Mouse (Mus musculus): ENCODE results near the gene Prdx5. TPM values are rescaled to one million over a fixed set of nuclear protein-coding genes. Genes with fewer than 3 reads are reported as not detected.

Prdx5 gene
- polyA plus RNA-seq, 1 experiment = 180 TPM

GRCm38 (mm10) chr19:6922901-6923735 is 13.2 kb upstream of the Prdx5 start:
- 79% methylated on average over 6 of the region's 6 CpGs for WGBS
- peaks cover 36% of the 10 kb centered on the region for H3K27me3 ChIP-seq (ENCODE audit: control insufficient read depth, insufficient read depth, low read length)
- peak overlapping the region; percentile 82 for H3K27ac ChIP-seq (ENCODE audit: insufficient read depth, low read depth, low read length)
- no peak overlapping the region for H3K4me3 ChIP-seq (ENCODE audit: low read depth, low read length)
- TF ChIP-seq CTCF (IDR thresholded peaks at IDR 0.05; ENCODE audit: extremely low read depth, insufficient read length, insufficient replicate concordance, low read depth, low read length) (no peak), POLR2A (IDR thresholded peaks at IDR 0.05; ENCODE audit: low read depth, low read length) (no peak)
- H3K36me3 ChIP-seq (ENCODE audit: control insufficient read depth, insufficient read depth, low read length) = peaks cover 8% of the 10 kb centered on the region
- peaks cover 21% of the 10 kb centered on the region for H3K4me1 ChIP-seq (ENCODE audit: control insufficient read depth, insufficient read depth, insufficient read length, low read length)

DNA sequence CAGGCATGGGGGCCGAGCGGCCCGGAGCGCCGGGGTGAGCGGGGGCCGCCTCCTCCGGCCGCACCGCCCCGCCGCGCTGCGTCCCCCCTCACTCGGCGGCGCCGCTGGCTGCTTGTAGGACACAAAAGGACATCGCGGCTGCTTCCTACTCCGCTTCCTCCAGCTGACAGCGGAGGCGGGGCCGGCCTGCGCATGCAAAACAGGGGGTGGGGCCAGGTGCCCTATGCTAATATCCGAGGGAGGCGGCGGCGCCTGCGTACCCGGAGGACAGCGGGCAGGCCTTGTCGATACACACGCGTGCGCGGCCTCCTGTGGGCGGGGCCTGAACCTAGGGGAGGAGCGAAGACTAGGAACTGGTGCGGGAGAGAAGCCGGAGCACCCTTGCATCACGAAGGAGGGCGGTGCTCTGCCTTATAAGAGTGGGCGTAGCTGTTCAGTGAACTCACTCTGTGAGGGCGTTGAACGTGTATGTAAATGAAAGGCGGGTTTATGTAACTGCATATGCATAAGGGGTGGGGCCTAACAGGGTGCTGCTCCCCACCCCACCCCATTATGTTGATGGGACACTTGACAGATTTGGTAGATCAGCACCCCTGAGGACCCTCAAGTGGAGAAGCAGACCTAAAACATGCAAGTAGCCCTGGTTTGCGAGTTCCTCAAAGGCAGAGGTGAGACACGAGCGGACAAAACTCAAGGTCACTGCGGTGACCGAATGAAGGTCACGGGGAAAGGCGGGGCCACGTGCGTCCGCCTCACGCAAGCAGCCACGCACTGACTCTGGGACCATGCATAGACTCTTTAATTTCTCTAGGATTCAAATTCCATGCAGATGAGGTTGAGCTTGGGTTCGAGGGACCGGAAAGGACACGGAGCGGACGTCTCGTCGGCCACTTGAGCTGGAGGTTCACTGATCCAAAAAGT is 12.0 kb upstream of the Prdx5 start, which contains the start of gene Esrra:
Esrra (minus strand) TSS at position 167 of the 921 bp plus-strand sequence.
- Histone ChIP-seq H3K4me3 (ENCODE audit: low read depth, low read length) (peak within 1 kb of the TSS; percentile 84), H3K27me3 (ENCODE audit: control insufficient read depth, insufficient read depth, low read length) (peaks cover 24% of the 10 kb centered on the region), H3K4me1 (ENCODE audit: control insufficient read depth, insufficient read depth, insufficient read length, low read length) (peaks cover 21% of the 10 kb centered on the region), H3K27ac (ENCODE audit: insufficient read depth, low read depth, low read length) (peak within 1 kb of the TSS; percentile 94), H3K36me3 (ENCODE audit: control insufficient read depth, insufficient read depth, low read length) (peaks cover 11% of the 10 kb centered on the region)
- TF ChIP-seq POLR2A (IDR thresholded peaks at IDR 0.05; ENCODE audit: low read depth, low read length) (peak; percentile 97), CTCF (IDR thresholded peaks at IDR 0.05; ENCODE audit: extremely low read depth, insufficient read length, insufficient replicate concordance, low read depth, low read length) (no peak)
- WGBS = under 1% methylated on average over 65 of the region's 66 CpGs

DNA sequence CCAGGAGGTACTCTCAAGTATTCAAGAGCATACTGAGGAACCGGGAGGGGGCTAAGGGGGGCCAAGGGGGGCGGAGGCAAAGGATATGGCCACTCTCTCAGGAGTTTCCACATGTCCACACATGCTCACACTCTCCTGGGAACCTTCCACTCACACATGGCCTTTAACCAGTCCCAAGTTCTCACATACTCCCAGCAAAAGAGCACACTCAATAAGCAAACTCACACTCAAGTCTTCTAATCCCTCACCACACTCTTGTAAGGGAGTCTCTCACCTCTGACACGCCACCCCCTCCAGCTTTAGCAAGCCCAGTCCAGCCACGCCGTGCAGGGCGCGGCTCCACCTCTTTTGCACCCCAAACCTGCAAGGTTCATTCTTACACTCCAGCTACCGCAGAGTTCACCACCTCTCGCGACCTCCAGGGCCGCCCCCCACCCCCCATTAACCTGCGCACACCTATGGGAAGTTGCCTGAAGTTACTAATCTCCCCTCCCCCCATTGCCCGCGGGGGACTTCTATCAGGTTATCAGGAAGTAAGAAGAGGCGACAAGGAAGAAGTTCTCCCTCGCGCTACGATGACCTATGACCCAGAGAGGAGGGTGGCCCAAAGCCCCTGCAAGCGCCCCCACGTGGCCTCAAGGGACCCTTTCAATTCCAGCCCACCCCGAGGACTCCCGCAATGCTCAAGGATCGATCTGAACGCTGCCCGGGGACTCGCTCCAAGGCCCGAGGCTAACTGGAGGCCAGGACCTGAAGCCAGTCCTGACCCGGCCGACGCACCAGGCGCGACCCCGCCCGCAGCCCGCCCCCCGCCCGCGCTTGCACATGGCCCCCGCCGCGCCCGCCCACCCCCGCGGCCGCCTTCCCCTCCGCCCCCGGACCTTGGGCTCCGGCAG is 11.1 kb upstream of the Prdx5 start:
- Histone ChIP-seq H3K27ac (ENCODE audit: insufficient read depth, low read depth, low read length) (peak overlapping the region; percentile 94), H3K4me1 (ENCODE audit: control insufficient read depth, insufficient read depth, insufficient read length, low read length) (peaks cover 25% of the 10 kb centered on the region), H3K4me3 (ENCODE audit: low read depth, low read length) (peak overlapping the region; percentile 84), H3K27me3 (ENCODE audit: control insufficient read depth, insufficient read depth, low read length) (peaks cover 15% of the 10 kb centered on the region), H3K36me3 (ENCODE audit: control insufficient read depth, insufficient read depth, low read length) (peaks cover 19% of the 10 kb centered on the region)
- WGBS = under 1% methylated on average over 48 of the region's 48 CpGs
- TF ChIP-seq POLR2A (IDR thresholded peaks at IDR 0.05; ENCODE audit: low read depth, low read length) (no peak), CTCF (IDR thresholded peaks at IDR 0.05; ENCODE audit: extremely low read depth, insufficient read length, insufficient replicate concordance, low read depth, low read length) (no peak)

DNA sequence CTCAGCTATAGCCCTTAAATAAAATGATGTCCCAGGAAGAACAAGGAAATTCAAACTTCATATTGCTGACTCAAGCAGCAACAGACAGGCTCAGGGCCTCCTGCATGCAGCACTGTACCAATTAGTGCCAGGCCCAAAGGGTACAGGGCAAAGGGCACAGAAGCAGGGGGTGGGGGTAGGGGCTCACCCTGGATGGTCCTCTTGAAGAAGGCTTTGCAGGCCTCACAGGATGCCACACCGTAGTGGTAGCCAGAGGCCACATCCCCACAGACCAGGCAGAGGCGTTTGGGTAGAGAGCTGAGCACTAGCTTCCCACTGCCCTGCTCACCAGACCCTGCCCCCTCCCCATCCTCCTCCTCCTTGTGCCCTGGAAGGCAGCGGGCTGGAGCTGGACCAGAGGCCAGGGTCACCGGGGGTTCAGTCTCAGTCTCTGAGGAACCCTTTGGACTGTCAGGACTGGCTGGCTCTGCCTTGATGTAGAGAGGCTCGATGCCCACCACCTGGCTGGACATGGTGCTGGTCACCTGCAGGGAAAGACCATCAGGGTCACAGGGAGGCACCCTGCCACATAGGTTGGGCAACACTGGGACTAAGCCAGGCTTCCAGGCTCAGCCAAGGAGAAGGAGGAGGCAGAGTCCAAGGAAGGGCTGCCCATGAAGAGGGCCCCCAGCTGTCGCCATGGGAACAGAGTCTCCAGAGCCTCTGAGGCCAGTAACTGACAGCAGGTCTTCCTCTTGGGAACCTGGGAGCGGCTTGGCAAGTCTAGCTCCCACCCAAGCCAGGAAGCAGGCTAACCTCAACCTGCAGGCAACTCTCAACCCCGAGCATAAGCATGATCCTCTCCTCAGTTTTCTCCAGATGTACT is 10.2 kb upstream of the Prdx5 start:
- 13% methylated on average over 8 of the region's 8 CpGs for whole genome bisulfite sequencing
- Histone ChIP-seq H3K27me3 (ENCODE audit: control insufficient read depth, insufficient read depth, low read length) (peaks cover 6% of the 10 kb centered on the region), H3K27ac (ENCODE audit: insufficient read depth, low read depth, low read length) (peak overlapping the region; percentile 79), H3K4me3 (ENCODE audit: low read depth, low read length) (peak overlapping the region; percentile 84), H3K4me1 (ENCODE audit: control insufficient read depth, insufficient read depth, insufficient read length, low read length) (peaks cover 25% of the 10 kb centered on the region), H3K36me3 (ENCODE audit: control insufficient read depth, insufficient read depth, low read length) (peaks cover 19% of the 10 kb centered on the region)
- TF ChIP-seq CTCF (IDR thresholded peaks at IDR 0.05; ENCODE audit: extremely low read depth, insufficient read length, insufficient replicate concordance, low read depth, low read length) (no peak), POLR2A (IDR thresholded peaks at IDR 0.05; ENCODE audit: low read depth, low read length) (peak; percentile 22; the same call in 1 of the 2 replicates)

DNA sequence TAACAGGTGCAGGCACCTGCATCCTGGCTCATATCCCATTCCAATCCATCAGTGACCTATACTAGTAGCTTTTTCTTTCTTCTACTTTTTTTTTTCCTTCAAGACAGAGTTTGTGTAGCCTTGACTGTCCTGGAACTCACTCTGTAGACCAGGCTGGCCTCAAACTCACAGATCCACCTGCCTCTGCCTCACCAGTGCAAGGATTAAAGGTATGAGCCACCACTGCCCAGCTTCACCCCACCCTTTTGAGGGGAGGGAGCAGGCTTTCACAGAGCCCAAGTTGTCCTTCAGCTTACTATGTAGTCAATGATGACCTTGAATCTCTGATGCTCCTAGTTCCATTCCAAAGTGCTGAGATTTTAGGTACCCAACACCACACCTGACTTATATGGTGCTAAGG is 9.5 kb upstream of the Prdx5 start:
- Histone ChIP-seq H3K4me1 (ENCODE audit: control insufficient read depth, insufficient read depth, insufficient read length, low read length) (peaks cover 18% of the 10 kb centered on the region), H3K27me3 (ENCODE audit: control insufficient read depth, insufficient read depth, low read length) (no peaks in the 10 kb centered on the region), H3K4me3 (ENCODE audit: low read depth, low read length) (peak overlapping the region; percentile 37), H3K36me3 (ENCODE audit: control insufficient read depth, insufficient read depth, low read length) (peaks cover 22% of the 10 kb centered on the region), H3K27ac (ENCODE audit: insufficient read depth, low read depth, low read length) (peak overlapping the region; percentile 79)
- TF ChIP-seq POLR2A (IDR thresholded peaks at IDR 0.05; ENCODE audit: low read depth, low read length) (no peak), CTCF (IDR thresholded peaks at IDR 0.05; ENCODE audit: extremely low read depth, insufficient read length, insufficient replicate concordance, low read depth, low read length) (no peak)

- TF ChIP-seq CTCF (IDR thresholded peaks at IDR 0.05; ENCODE audit: extremely low read depth, insufficient read length, insufficient replicate concordance, low read depth, low read length) (no peak), POLR2A (IDR thresholded peaks at IDR 0.05; ENCODE audit: low read depth, low read length) (no peak; the same call in 1 of the 2 replicates)
- H3K4me3 ChIP-seq (ENCODE audit: low read depth, low read length) = no peak overlapping the region
- H3K27me3 ChIP-seq (ENCODE audit: control insufficient read depth, insufficient read depth, low read length) = no peaks in the 10 kb centered on the region
- H3K27ac ChIP-seq (ENCODE audit: insufficient read depth, low read depth, low read length) = peak overlapping the region; percentile 73
- H3K36me3 ChIP-seq (ENCODE audit: control insufficient read depth, insufficient read depth, low read length) = peaks cover 33% of the 10 kb centered on the region
- 29% methylated on average over 4 of the region's 4 CpGs for WGBS
- peaks cover 18% of the 10 kb centered on the region for H3K4me1 ChIP-seq (ENCODE audit: control insufficient read depth, insufficient read depth, insufficient read length, low read length)
Observed at GRCm38 (mm10) chr19:6918321-6918720, 8.4 kb upstream of the Prdx5 start.

Data from small intestine, adult 2 months (tissue).